Mouse (Mus musculus) CH12.LX (cell line): ENCODE data around the gene Fgfr2.
A peak's percentile ranks its signal among the peaks of the same experiment; 100 is the strongest.

ENCODE experiments used
- CTCF ChIP-seq, 2 experiments: IDR thresholded peaks in 1 of 2; conservative IDR thresholded peaks in 1 of 2; 2 replicates each; pipeline ENCODE4 v1.5.1; 2011 to 2012; ENCODE audit warnings: low read depth in 2 of 2, low read length in 2 of 2, improper control_type of control experiment in 1 of 2, inconsistent platforms in 1 of 2, mild to moderate bottlenecking in 1 of 2, moderate library complexity in 1 of 2
- HCFC1 ChIP-seq: IDR thresholded peaks from 2 replicates; pipeline ENCODE4 v1.6.1; 2012; ENCODE audit warnings: low read depth, mild to moderate bottlenecking, inconsistent platforms, low read length, improper control_type of control experiment
- NELFE ChIP-seq: IDR thresholded peaks from 2 replicates; pipeline ENCODE4 v1.6.1; 2011; ENCODE audit warnings: low read depth, low read length, improper control_type of control experiment
- TCF12 ChIP-seq: IDR thresholded peaks from 2 replicates; pipeline ENCODE4 v1.6.1; 2014; ENCODE audit warnings: low read depth, mild to moderate bottlenecking, inconsistent platforms, low read length, improper control_type of control experiment
- USF1 ChIP-seq: IDR thresholded peaks from 2 replicates; pipeline ENCODE4 v1.6.1; 2014; ENCODE audit warnings: low read depth, mild to moderate bottlenecking, inconsistent platforms, low read length, improper control_type of control experiment

GRCm38 (mm10) chr7:133108695-133109094 lies 14.5 kb downstream of the Fgfr2 start:
- TF ChIP-seq USF1 (no peak), TCF12 (peak; percentile 67), HCFC1 (no peak), CTCF (conservative IDR thresholded peaks at IDR 0.05 in 1 of 2, IDR thresholded peaks at IDR 0.05 in 1 of 2; ENCODE audit: low read depth in 2 of 2, low read length in 2 of 2) (no peak), NELFE (no peak)
